Mouse (Mus musculus) adrenal gland, adult 18-20 months (tissue): ENCODE data around the gene Klhl6. TPM values are rescaled to one million over a fixed set of nuclear protein-coding genes. Genes with fewer than 3 reads are reported as not detected.

ENCODE experiments used
- DNase-seq, 2 experiments: peaks; one replicate each; pipeline ENCODE4 v3.0.0; 2021 to 2022; ENCODE audit warnings: low spot score in 2 of 2
- total RNA-seq, 2 experiments: library from RNA; stranded (reverse); gene quantifications; 1 replicate in 1 of 2; 2 replicates in 1 of 2; pipeline ENCODE4 v1.2.3; 2021

Klhl6 gene
- total RNA-seq, 2 experiments from 2014 or later = 4.2 to 6.1 TPM

DNA sequence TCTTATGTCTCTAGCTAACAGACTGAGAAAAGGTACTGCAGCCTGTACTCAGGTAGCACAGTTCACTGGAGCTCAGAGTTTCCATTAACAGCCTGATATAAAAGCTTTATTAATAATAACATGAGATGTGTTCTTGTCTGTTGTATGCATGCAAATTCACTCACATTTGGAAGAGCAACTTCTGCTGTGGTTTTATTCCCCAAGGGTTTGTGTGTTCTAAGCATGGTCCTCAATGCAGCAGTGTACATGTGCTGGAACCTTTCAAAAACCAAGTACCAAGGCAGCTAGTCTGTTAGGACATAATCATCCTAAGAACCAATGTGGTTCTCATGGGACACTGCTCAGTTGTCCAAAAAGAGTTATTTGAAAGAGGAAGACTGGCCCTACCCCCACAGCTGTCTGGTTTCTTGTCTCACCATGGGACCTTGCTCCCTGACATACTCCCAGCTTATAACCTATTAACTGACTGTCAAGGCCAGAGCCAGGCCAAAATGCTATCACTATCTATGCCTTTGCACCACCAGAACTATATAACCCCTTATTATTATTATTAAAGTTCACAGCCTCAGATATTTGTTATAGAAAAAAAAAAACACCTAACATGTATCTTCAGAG, 10.0 kb downstream of the Klhl6 start:
- no peak for DNase-seq

DNA sequence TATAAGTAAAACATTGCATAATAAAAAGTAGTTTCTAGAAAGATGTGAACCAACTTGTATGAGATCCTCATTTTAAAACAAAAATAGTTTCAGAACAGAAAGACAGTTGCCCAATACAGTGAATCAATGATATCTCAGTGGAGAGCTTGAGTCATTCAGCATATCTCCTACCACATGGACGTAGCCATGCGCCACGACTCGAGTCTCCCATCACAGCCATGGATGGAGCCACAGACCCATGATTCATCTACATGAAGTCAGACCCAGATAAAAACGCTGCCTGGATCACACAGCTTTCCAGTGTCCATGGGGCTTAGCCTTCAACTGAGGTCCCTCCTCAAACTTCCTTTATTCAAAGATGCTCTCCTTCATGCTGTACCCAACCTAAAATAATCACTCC, 13.3 kb downstream of the Klhl6 start:
- no peak for DNase-seq

DNA sequence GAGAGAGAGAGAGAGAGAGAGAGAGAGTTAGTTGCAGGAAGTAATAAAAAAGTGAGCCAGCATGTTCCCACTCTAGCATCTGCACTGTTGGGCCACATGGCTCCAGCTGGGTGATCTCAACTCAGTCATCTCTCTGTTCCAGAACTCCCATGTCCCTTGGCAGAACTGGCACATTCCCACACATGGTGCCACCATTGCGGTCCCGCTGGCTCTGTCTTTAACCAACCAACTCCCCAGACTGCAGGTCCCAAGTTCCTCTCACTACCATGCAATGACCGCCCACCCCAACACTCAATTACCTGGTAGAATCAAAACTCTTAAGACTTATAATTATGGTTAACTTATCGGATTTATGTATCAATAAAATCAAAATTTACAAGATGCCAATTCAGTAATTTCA, 14.2 kb downstream of the Klhl6 start:
- DNase-seq = no peak

DNA sequence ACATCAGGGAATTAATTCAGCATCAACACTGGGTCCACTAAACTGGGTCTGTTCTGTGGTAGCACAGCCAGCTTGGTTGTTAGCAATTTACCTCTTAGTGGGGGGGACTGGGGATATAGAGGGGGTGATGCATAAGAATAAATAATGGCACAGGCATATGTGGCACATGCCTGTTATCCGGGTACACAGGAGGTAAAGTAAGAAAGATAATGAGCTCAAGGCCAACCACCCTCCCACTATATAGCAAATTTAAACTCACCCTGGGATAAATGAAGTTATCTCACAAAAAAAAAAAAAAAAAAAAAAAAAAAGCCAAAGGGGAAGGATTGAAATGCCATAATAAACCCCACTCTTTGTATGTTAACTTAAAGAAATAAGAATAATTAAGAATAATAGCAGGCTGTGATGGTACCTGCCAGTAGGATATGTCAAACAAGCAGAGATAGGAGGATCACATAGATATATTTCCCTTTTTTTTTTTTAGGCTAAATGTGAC, 14.9 kb downstream of the Klhl6 start:
- no peak for DNase-seq

DNA sequence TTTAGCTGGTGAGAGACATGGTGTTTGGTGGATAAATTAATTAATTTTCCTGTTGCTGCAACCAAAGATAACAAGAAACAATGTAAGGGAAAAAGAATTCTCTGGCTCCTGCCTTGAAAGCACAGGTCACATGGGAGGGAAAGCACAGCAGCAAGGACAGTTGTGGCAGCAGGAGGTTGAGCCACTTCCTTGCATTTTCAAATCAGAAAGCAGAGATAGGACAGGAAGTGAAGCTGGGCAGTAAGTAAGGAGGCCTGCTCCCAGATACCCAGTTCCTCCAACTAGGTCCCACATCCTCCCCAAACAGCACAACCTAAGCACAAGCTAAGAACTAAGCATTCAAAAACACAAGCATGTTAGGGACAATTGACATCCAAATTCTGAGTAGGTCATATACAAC, 15.9 kb downstream of the Klhl6 start:
- no peak for DNase-seq

DNA sequence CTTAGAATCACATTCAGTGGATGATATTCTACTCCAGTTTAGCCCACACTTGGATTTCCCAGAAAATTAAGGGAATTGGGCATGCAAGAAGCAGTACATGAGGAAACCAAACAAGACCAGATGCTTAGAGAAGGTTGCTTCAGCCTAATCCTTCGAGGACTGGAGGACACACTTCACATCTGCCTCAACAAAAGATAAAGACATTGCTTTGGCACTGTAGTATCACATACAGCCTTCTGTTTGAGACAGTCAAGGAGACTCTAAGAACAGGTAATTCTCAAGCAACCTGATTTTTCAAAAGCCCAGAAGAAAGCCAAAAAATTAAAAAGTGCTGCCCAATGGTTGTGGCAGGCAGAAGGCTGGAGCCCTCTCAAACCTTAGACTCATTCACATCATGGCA, 16.4 kb downstream of the Klhl6 start:
- DNase-seq = no peak

DNA sequence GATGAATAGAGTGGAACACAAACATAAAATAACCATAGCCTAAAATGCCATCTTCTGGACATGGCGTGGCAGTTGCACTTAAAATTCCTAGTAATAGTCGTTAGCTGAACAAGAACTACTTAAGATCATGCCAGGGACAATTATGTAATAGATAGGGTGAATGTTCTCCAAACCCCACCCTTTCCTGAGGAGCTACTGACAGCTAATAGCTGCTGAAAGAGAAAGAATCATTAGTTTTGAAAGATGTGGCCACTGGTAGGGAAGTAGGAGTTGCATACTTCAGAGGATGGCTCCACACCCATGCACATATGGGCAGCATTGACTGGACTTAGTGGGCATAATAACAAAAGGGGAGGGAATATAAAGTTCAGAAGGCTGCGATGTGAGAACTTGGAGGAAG, 19.9 kb downstream of the Klhl6 start:
- no peak for DNase-seq

DNA sequence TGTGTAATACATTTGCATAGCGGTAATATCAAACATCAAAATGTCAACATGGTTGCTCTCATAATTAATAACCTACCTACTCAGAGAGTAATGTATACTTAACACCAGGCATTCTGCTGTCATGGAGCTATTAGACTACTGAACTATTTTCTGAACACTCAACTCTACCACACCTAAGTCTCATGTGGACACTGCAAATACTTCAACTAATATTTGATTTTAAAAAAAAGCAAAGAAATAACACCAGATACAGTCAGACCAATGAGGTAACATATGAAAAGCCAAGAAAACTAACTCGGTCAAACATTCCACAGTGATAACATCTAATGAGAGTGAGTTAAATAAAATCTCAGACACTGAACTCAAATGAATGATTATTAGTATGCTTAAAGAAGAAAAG, 21.8 kb downstream of the Klhl6 start:
- DNase-seq = no peak

DNA sequence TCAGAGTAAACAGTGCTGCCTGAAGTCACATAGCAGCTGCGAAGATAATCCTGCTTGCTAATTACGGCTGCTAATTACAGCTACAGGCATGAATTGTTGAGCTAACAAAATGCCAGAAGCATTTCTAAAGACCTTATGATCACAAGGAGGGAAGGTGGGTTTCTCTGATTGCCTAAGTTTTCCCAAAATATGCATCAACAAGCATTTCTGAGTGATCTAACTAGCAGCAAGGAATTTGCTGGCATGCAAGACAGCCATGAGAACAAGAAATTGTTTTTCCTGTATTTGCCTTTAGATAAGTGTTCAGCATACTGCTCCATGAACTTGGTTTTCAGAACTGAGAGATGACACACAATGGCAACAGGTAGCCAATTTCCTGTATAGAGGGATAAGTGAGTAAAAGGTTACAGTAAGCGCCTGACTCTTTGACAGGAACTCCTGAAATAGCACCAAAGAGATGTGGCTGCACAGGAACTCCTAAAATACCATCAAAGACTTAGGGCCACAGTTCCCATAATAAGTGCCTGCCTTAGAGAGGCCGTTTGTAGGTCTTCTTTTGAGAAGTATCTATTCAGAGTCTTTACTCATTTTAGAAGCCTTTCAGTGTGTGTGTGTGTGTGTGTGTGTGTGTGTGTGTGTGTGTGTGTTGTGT, 22.3 kb downstream of the Klhl6 start:
- no peak for DNase-seq

DNA sequence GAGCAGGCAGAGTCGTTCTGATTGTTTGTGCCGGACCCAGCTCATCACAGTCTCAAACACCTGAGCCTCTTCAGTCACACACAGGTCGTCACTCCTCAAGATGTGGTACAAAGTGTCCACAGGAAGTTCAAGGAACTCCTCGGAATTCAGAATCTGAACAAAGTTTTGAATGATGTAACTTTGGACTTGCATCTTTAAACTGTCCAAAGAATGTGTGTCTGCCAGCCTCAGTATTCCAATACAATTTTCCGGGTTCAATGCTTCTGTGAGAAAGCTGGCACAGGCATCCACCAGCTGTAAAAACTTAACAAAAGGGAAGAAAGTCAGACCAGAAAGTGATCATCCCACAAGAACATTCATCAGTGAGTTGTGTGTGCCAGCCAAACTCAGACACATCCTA, 25.8 kb downstream of the Klhl6 start:
- DNase-seq = no peak

DNA sequence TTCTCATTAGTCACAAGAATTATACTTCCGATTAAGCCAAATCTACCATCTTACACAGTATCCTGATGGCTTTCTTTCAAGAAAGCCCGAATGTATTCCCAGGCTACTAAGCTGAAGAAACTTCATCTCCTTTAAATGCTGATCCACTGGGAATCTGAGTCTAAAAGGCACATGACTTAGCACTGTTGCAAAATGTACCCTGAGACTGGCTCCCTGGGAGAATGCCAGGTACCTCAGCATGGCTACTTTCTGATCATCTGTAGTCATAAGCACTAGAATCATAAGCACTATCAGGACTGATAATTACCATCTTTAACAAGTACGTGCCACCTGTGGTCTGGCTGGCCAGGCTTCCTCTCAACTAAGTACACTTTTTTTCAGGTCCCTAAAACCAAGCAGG, 35.5 kb downstream of the Klhl6 start:
- DNase-seq = no peak

DNA sequence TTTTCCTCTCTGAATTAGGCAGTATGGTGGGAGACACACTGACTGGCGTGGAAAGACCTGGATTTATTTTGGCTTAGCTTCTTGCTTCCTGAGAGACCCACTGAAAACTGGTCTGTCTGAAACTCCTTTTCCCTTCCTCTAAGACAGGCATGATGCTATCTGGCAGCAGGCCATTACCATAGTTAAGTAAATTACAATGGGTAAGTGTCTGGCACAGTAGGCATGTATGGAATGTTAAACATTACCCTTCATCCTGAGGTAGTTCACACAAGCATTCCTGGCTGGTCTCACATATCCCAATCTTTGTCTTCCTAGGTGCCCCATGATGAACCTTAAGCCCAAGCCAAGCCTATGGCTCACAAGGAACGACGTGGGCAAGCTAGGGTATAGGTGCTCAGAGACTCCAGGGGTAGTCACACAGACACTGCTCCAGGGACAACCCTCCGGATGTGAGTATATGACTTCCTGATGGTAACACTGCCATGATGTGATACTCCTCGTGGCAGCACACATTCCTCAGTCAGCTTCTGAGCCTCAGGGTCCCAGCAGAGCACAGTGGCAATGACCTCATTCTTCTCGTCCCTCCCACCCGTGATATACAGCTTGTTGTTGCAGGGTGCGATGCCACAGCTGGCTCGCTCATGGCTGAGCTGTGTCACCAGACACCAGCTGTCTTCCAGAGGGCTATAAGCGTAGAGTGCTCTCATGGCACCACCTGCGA, 36.1 kb downstream of the Klhl6 start:
- DNase-seq = no peak

DNA sequence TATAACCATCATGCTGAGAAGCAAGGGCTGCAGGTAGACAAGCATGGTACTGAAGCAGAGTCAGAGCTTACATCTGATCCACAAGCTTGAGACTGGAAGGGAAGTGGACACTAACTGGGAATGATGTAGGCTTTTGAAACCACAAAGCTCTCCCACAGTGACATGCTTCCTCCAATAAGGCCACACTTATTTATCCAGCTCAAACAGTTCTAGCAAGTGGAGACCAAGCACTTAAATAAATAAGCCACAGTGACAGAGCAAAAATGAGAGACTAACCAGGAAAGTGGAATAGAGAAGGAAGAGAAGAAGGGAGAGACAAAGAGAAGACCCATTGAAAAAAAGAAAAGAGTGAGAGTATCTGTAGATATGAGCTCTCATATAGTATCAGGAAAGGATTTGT, 62.0 kb downstream of the Klhl6 start:
- no peak for DNase-seq

DNA sequence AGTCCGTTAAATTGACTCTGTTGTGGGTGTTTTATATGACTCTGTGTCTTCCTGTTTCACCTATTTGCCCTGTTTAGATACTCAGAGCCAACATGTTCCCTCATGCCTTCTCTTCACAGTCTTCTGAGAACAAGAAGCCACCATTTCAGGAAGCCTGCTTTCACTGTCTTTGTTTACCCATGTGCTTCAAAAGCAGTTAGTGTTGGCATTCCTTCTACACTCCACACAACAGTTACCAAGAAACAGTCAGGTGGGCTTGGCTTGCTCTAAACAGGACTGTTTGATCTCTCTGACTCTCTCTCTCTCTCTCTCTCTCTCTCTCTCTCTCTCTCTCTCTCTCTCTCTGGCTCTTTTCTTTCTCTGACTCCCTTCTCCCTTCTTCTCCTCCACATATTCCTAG, 64.6 kb downstream of the Klhl6 start:
- no peak for DNase-seq

DNA sequence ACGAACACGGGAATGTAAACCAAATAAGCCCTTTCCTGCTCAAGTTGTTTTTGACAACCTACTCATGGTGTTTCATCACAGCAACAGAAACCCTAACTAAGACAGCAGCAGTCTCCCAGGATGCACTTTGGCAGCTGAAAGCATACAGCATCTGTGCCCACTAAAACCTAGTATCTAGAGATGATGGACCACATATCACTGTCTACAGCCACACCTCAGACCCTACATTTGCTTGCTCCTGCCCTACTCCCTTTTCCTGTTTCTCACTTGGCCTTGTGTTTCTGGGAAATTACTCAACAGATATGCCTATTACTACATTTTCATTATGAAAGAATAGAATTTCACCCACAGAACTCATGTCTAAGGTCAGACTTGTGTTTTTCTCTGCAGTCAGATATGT, 70.3 kb downstream of the Klhl6 start:
- DNase-seq = no peak

DNA sequence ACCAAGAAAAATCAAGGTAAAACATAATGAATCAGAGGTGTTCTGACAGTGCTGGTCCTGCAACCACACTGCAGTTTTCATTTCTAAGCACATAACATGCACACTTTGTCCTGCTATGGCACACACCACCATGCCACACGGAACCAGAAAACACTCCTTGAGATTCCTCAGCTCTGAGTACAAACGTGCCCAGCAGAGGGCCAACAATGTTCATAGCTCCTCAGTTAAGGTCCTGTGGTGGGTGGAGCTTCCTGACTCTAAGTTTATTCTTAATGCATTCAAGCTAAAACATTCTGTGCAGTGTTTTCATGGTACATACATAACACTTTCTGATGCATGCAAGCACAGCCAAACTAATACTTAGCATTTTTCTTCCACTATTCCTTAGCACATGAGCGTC, 74.5 kb downstream of the Klhl6 start:
- DNase-seq = no peak

DNA sequence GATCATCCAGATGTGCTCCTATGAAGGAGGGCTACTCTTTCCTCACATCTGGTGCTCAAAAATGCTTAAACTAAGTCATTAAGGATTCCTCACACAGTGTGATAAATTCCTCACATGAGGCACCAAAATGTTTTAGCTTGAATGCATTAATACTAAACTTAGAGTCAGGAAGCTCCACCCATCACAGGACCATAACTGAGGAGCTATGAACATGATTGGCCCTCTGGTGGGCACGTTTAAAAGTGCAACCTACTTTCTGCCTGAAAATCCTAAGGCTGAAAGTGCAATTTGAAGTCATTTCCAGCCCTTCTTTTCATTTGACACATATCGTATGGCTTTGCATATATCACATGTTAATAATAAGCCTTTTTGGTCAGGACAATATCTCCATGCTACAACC, 75.7 kb downstream of the Klhl6 start:
- peak; percentile 5 to 37 for DNase-seq

DNA sequence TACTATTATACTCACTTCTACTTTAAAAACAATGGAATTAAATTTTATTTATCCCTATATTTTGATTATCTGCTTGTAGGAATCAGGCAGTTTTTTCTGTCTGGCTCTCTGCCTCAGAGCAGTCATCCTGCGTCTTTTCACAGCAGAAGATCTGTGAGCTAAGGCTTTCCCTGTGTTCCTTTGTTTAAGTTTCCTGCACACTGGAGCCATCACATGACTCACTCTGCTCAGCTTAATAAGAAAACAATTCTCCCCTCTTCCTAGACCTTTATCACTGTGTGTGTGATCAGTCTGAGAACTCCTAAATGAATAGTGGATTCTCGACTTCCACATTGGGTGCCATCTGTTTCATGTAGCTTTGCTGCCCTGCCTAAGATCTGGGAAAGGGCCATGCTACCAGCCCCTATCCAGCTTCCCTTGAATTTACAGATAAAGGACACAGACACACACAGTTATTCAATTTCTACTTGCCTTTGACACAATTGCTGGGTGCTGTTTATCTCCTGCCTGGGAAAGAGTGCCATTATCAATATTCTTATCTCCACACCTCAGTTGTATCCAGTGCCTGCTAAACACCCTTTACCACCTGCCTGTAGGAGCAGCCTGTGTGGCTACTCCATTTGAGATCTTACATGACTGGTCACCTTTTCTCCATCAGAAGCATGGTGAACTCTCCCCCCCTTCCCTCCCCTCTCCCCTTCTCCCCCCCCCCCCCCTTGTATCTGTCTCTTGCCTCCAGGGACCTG, 77.9 kb downstream of the Klhl6 start:
- DNase-seq = no peak

DNA sequence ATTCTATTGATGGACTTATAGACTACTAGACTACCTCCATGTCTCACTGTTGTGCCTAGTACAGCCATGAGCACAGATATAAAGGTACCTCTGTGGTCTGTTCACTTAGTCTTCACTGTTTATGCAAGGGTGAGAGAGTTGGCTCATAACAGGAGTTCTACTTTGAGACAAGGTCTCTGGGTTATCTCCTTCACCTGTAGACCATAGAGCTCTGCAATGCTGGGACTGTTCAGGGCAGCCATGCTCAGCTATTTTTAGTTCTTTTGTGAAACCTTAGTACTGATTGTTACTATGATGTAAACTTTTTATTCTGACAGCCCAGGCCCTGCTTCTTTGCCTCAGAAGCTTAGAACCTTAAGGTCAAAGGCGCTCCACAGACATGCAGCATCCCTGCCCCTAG, 79.0 kb downstream of the Klhl6 start:
- DNase-seq = no peak
